Mouse (Mus musculus) MEL (cell line): ENCODE results near the gene Sash1. TPM values are rescaled to one million over a fixed set of nuclear protein-coding genes. Genes with fewer than 3 reads are reported as not detected.

Experiments
- DNase-seq: peaks from one replicate; pipeline ENCODE4 v3.0.0; 2011; ENCODE audit warnings: low read depth, low spot score
- H3K27ac ChIP-seq: 2 replicates; pipeline ENCODE4 v1.5.1; 2012; ENCODE audit warnings: low read depth, mild to moderate bottlenecking, control low read depth, low read length, moderate library complexity; ENCODE audit not compliant: control insufficient read depth
- H3K27me3 ChIP-seq, 2 experiments: fragments of 150-350 bp in 1 of 2; sonication (generic) in 1 of 2; 2 replicates each; pipeline ENCODE4 v1.6.1; 2012; ENCODE audit warnings: low read length in 2 of 2, mild to moderate bottlenecking in 2 of 2, improper control_type of control experiment in 1 of 2, moderate library complexity in 1 of 2; ENCODE audit not compliant: insufficient read depth in 2 of 2, control insufficient read depth in 1 of 2
- H3K36me3 ChIP-seq, 2 experiments: 2 replicates each; pipeline ENCODE4 v1.6.1; 2012 to 2014; ENCODE audit warnings: low read length in 2 of 2, improper control_type of control experiment in 1 of 2, inconsistent platforms in 1 of 2, mild to moderate bottlenecking in 1 of 2; ENCODE audit not compliant: insufficient read depth in 2 of 2, control insufficient read depth in 1 of 2
- H3K4me1 ChIP-seq, 2 experiments: fragments of 150-350 bp in 1 of 2; sonication (generic) in 1 of 2; 2 replicates each; pipeline ENCODE4 v1.6.1; 2012; ENCODE audit warnings: low read length in 2 of 2, improper control_type of control experiment in 1 of 2, mild to moderate bottlenecking in 1 of 2; ENCODE audit not compliant: insufficient read depth in 2 of 2, control insufficient read depth in 1 of 2
- H3K4me3 ChIP-seq, 2 experiments: fragments of 150-350 bp in 1 of 2; sonication (generic) in 1 of 2; 2 replicates each; pipeline ENCODE4 v1.5.1; 2012; ENCODE audit warnings: low read depth in 2 of 2, low read length in 2 of 2, mild to moderate bottlenecking in 2 of 2, moderate library complexity in 2 of 2, control low read depth in 1 of 2, improper control_type of control experiment in 1 of 2; ENCODE audit not compliant: control insufficient read depth in 1 of 2, insufficient read depth in 1 of 2
- H3K79me2 ChIP-seq: 2 replicates; pipeline ENCODE4 v1.6.1; 2012; ENCODE audit warnings: mild to moderate bottlenecking, low read length, moderate library complexity; ENCODE audit not compliant: control insufficient read depth, poor library complexity, insufficient read depth
- H3K9ac ChIP-seq: 2 replicates; pipeline ENCODE4 v1.6.1; 2012; ENCODE audit warnings: low read depth, mild to moderate bottlenecking, control low read depth, low read length, moderate library complexity; ENCODE audit not compliant: control insufficient read depth, poor library complexity, severe bottlenecking
- H3K9me3 ChIP-seq: fragments of 150-350 bp; sonication (generic); replicated peaks from 2 replicates; pipeline ENCODE4 v1.6.1; 2012; ENCODE audit warnings: mild to moderate bottlenecking, low read length, improper control_type of control experiment, moderate library complexity; ENCODE audit not compliant: insufficient read depth
- CHD2 ChIP-seq: IDR thresholded peaks from 2 replicates; pipeline ENCODE4 v1.6.1; 2011; ENCODE audit warnings: low read length, improper control_type of control experiment
- E2F4 ChIP-seq: IDR thresholded peaks from 2 replicates; pipeline ENCODE4 v1.6.1; 2011; ENCODE audit warnings: low read depth, low read length, improper control_type of control experiment, borderline replicate concordance
- EP300 ChIP-seq, 2 experiments: IDR thresholded peaks; 2 replicates each; pipeline ENCODE4 v1.6.1; 2011; ENCODE audit warnings: improper control_type of control experiment in 2 of 2, low read length in 2 of 2, low read depth in 1 of 2, mild to moderate bottlenecking in 1 of 2
- ETS1 ChIP-seq: IDR thresholded peaks from 2 replicates; pipeline ENCODE4 v1.6.1; 2012; ENCODE audit warnings: low read depth, mild to moderate bottlenecking, inconsistent platforms, low read length, improper control_type of control experiment, moderate library complexity
- HCFC1 ChIP-seq: IDR thresholded peaks from 2 replicates; pipeline ENCODE4 v1.6.1; 2012; ENCODE audit warnings: low read depth, mild to moderate bottlenecking, inconsistent platforms, low read length, improper control_type of control experiment, moderate library complexity
- JUND ChIP-seq: IDR thresholded peaks from 2 replicates; pipeline ENCODE4 v1.6.1; 2011; ENCODE audit warnings: low read depth, mild to moderate bottlenecking, improper control_type of control experiment, low read length
- KAT2A ChIP-seq: conservative IDR thresholded peaks from 2 replicates; pipeline ENCODE4 v1.6.1; 2012; ENCODE audit warnings: low read depth, low read length, improper control_type of control experiment, inconsistent platforms
- MAFK ChIP-seq: IDR thresholded peaks from 2 replicates; pipeline ENCODE4 v1.6.1; 2011; ENCODE audit warnings: low read depth, mild to moderate bottlenecking, low read length, improper control_type of control experiment, borderline replicate concordance
- MAX ChIP-seq: IDR thresholded peaks from 2 replicates; pipeline ENCODE4 v1.6.1; 2011; ENCODE audit warnings: low read length, improper control_type of control experiment
- MXI1 ChIP-seq: IDR thresholded peaks from 2 replicates; pipeline ENCODE4 v1.6.1; 2011; ENCODE audit warnings: mild to moderate bottlenecking, low read depth, low read length, improper control_type of control experiment
- MYB ChIP-seq: IDR thresholded peaks from 2 replicates; pipeline ENCODE4 v1.6.1; 2011; ENCODE audit warnings: mild to moderate bottlenecking, low read depth, low read length, improper control_type of control experiment
- NRF1 ChIP-seq: IDR thresholded peaks from 2 replicates; pipeline ENCODE4 v1.6.1; 2014; ENCODE audit warnings: low read depth, mild to moderate bottlenecking, inconsistent platforms, low read length, improper control_type of control experiment, moderate library complexity; ENCODE audit not compliant: poor library complexity, insufficient read depth, severe bottlenecking
- POLR2AphosphoS5 ChIP-seq: IDR thresholded peaks from 2 replicates; pipeline ENCODE4 v1.6.1; 2012; ENCODE audit warnings: low read depth, borderline replicate concordance, mild to moderate bottlenecking, inconsistent platforms, low read length, moderate library complexity, mixed read lengths
- RCOR1 ChIP-seq: IDR thresholded peaks from 2 replicates; pipeline ENCODE4 v1.6.1; 2012; ENCODE audit warnings: low read depth, mild to moderate bottlenecking, inconsistent platforms, low read length, improper control_type of control experiment
- SIN3A ChIP-seq: IDR thresholded peaks from 2 replicates; pipeline ENCODE4 v1.6.1; 2012; ENCODE audit warnings: low read length, improper control_type of control experiment, inconsistent platforms
- SMC3 ChIP-seq: IDR thresholded peaks from 2 replicates; pipeline ENCODE4 v1.6.1; 2011; ENCODE audit warnings: low read depth, low read length, improper control_type of control experiment
- TAL1 ChIP-seq: IDR thresholded peaks from 2 replicates; pipeline ENCODE4 v1.6.1; 2012; ENCODE audit warnings: mild to moderate bottlenecking, inconsistent platforms, low read length, moderate library complexity, mixed read lengths
- TBP ChIP-seq: IDR thresholded peaks from 2 replicates; pipeline ENCODE4 v1.8.0; 2011; ENCODE audit warnings: low read depth, low read length, improper control_type of control experiment
- TCF12 ChIP-seq: IDR thresholded peaks from 2 replicates; pipeline ENCODE4 v1.6.1; 2014; ENCODE audit warnings: low read depth, mild to moderate bottlenecking, inconsistent platforms, low read length, improper control_type of control experiment, moderate library complexity
- UBTF ChIP-seq: IDR thresholded peaks from 2 replicates; pipeline ENCODE4 v1.6.1; 2012; ENCODE audit warnings: low read depth, mild to moderate bottlenecking, inconsistent platforms, low read length, improper control_type of control experiment, moderate library complexity, borderline replicate concordance; ENCODE audit not compliant: insufficient read depth
- USF2 ChIP-seq, 2 experiments: IDR thresholded peaks; 2 replicates each; pipeline ENCODE4 v1.6.1; 2011 to 2012; ENCODE audit warnings: improper control_type of control experiment in 2 of 2, low read length in 2 of 2, borderline replicate concordance in 1 of 2, inconsistent platforms in 1 of 2, low read depth in 1 of 2, mild to moderate bottlenecking in 1 of 2; ENCODE audit not compliant: insufficient read depth in 1 of 2
- ZC3H11A ChIP-seq: IDR thresholded peaks from 2 replicates; pipeline ENCODE4 v1.6.1; 2012; ENCODE audit warnings: low read depth, mild to moderate bottlenecking, inconsistent platforms, low read length, improper control_type of control experiment
- ZKSCAN1 ChIP-seq: IDR thresholded peaks from 2 replicates; pipeline ENCODE4 v1.6.1; 2012; ENCODE audit warnings: low read depth, mild to moderate bottlenecking, inconsistent platforms, low read length, improper control_type of control experiment, moderate library complexity
- ZNF384 ChIP-seq: IDR thresholded peaks from 2 replicates; pipeline ENCODE4 v1.6.1; 2012; ENCODE audit warnings: low read depth, mild to moderate bottlenecking, inconsistent platforms, low read length, improper control_type of control experiment
- polyA plus RNA-seq, 2 experiments: library from polyadenylated mRNA; stranded (reverse) in 1 of 2; unstranded in 1 of 2; fragments of >175 nt in 1 of 2; fragments of >200 nt in 1 of 2; gene quantifications; 2 replicates each; pipeline versions ENCODE4 v1.2.1 to v1.2.4; 2012; ENCODE audit warnings: low replicate concordance in 2 of 2, low read depth in 1 of 2; ENCODE audit not compliant: insufficient read length in 2 of 2, insufficient read depth in 1 of 2, missing spikeins in 1 of 2
- total RNA-seq: library from RNA; depleted of rRNA; stranded (reverse); fragments of 300-350 nt; gene quantifications from 2 replicates; pipeline ENCODE4 v1.2.3, GENCODE M21; 2012; rRNA removed

Sash1 gene
- total RNA-seq (not detected in 2 replicates), polyA plus RNA-seq (not detected)

- Histone ChIP-seq H3K9ac (no peak within 1 kb of the TSS), H3K27me3 (no peaks in the 10 kb centered on the region; a peak in 1 of 4 replicates), H3K9me3 (no peaks in the 10 kb centered on the region), H3K4me1 (no peaks in the 10 kb centered on the region), H3K79me2 (no peaks in the 10 kb centered on the region), H3K36me3 (no peaks in the 10 kb centered on the region), H3K27ac (no peak within 1 kb of the TSS), H3K4me3 (no peak within 1 kb of the TSS)
- no peak for DNase-seq
- no peak for TF ChIP-seq MAFK
- no peak for TF ChIP-seq MAX
- TF ChIP-seq SMC3: no peak
- no peak for TF ChIP-seq ZKSCAN1
- TF ChIP-seq TCF12: no peak
- TF ChIP-seq KAT2A: no peak
- TF ChIP-seq ETS1: no peak
- TF ChIP-seq TBP: no peak
- no peak for TF ChIP-seq HCFC1
- TF ChIP-seq NRF1: no peak
- no peak for TF ChIP-seq MYB
- no peak for TF ChIP-seq TAL1
These were observed at the start of gene Sash1 for GRCm38 (mm10) chr10:8885630-8886527. Sash1 (minus strand) TSS chr10:8886070.

- Histone ChIP-seq H3K4me3 (no peak overlapping the region), H3K27me3 (no peaks in the 10 kb centered on the region), H3K79me2 (no peaks in the 10 kb centered on the region), H3K36me3 (no peaks in the 10 kb centered on the region), H3K9me3 (no peaks in the 10 kb centered on the region), H3K27ac (no peak overlapping the region), H3K4me1 (no peaks in the 10 kb centered on the region), H3K9ac (no peak overlapping the region)
- no peak for DNase-seq
- TF ChIP-seq CHD2 (no peak), MXI1 (no peak), SIN3A (no peak), E2F4 (no peak), JUND (no peak), RCOR1 (no peak), ZNF384 (no peak), ZKSCAN1 (no peak), EP300 (IDR thresholded peaks at IDR 0.05; ENCODE audit: low read depth in 1 of 2, low read length in 2 of 2) (no peak), USF2 (IDR thresholded peaks at IDR 0.05; ENCODE audit: borderline replicate concordance in 1 of 2, insufficient read depth in 1 of 2, low read depth in 1 of 2, low read length in 2 of 2) (no peak), UBTF (no peak), ZC3H11A (no peak), POLR2AphosphoS5 (no peak), TBP (no peak), HCFC1 (no peak)
These were observed 49.7 kb upstream of the Sash1 start for GRCm38 (mm10) chr10:8935601-8936000.
